Mouse (Mus musculus) forebrain, embryonic 16.5 days (tissue): Measurements from ENCODE around the gene Sema4f. TPM values are rescaled to one million over a fixed set of nuclear protein-coding genes. Genes with fewer than 3 reads are reported as not detected.

Experiments
- ATAC-seq: fragments of 200-750 bp; cut with Nextera tagmentation; 2 replicates; pipeline ENCODE4 v1.8.0; 2017; ENCODE audit warnings: mild to moderate bottlenecking, moderate library complexity
- H3K27ac ChIP-seq: fragments of 300-500 bp; sonication (generic); 2 replicates; pipeline ENCODE4 v1.5.1; 2014; ENCODE audit warnings: low read length, control low read depth
- H3K27me3 ChIP-seq: fragments of 300-500 bp; sonication (generic); replicated peaks from 2 replicates; pipeline ENCODE4 v1.6.1; 2014; ENCODE audit warnings: low read length; ENCODE audit not compliant: control insufficient read depth, insufficient read depth
- H3K36me3 ChIP-seq: fragments of 300-500 bp; sonication (generic); 2 replicates; pipeline ENCODE4 v1.6.1; 2014; ENCODE audit not compliant: control insufficient read depth, insufficient read depth
- H3K4me1 ChIP-seq: fragments of 300-500 bp; sonication (generic); replicated peaks from 2 replicates; pipeline ENCODE4 v1.6.1; 2014; ENCODE audit warnings: low read length; ENCODE audit not compliant: control insufficient read depth, insufficient read depth
- H3K4me2 ChIP-seq: fragments of 300-500 bp; sonication (generic); 2 replicates; pipeline ENCODE4 v1.6.1; 2014; ENCODE audit warnings: mild to moderate bottlenecking, low read length, control low read depth
- H3K4me3 ChIP-seq: fragments of 300-500 bp; sonication (generic); replicated peaks from 2 replicates; pipeline ENCODE4 v1.5.1; 2014; ENCODE audit warnings: mild to moderate bottlenecking, low read length, control low read depth
- H3K9ac ChIP-seq: fragments of 300-500 bp; sonication (generic); replicated peaks from 2 replicates; pipeline ENCODE4 v1.6.1; 2014; ENCODE audit warnings: low read depth, low read length, control low read depth
- H3K9me3 ChIP-seq: fragments of 300-500 bp; sonication (generic); 2 replicates; pipeline ENCODE4 v1.6.1; 2016; ENCODE audit warnings: low read length; ENCODE audit not compliant: control insufficient read depth
- WGBS: fragments of 180-500 bp; shearing (Covaris S2); extraction: QIAGEN DNeasy Blood & Tissue Kit; methylation state at CpG from one replicate; pipeline ENCODE4 v1.1.7; 2014; 5-methylcytosine and 5-hydroxymethylcytosine counted together
- polyA plus RNA-seq: library from polyadenylated mRNA; unstranded; fragments of >200 nt; fragmentation: Nextera tagmentation; extraction: Ambion mirVana; gene quantifications from 2 replicates; pipeline ENCODE4 v1.2.1, GENCODE M21; 2015

The Sema4f gene
- polyA plus RNA-seq, 1 experiment from 2014 or later = 18.7 TPM

- Histone ChIP-seq H3K4me3 (no peak overlapping the region), H3K9me3 (no peaks in the 10 kb centered on the region), H3K9ac (no peak overlapping the region), H3K27ac (no peak overlapping the region), H3K27me3 (peaks cover 4% of the 10 kb centered on the region; the same call in 1 of the 2 replicates), H3K36me3 (no peaks in the 10 kb centered on the region), H3K4me2 (no peak overlapping the region), H3K4me1 (peaks cover 6% of the 10 kb centered on the region; the same call in 1 of the 2 replicates)
- 80% methylated on average over 3 of the region's 3 CpGs for WGBS
- no peak for ATAC-seq
These were observed 1.2 kb upstream of the Sema4f start for GRCm38 (mm10) chr6:82940765-82941164.

GRCm38 (mm10) chr6:82934616-82935230, 4.8 kb downstream of the Sema4f start:
- ATAC-seq = no peak
- H3K9ac ChIP-seq = no peak overlapping the region
- no peaks in the 10 kb centered on the region for H3K27me3 ChIP-seq
- no peaks in the 10 kb centered on the region for H3K9me3 ChIP-seq
- 98% methylated on average over 3 of the region's 3 CpGs for WGBS
- H3K27ac ChIP-seq = no peak overlapping the region
- H3K4me1 ChIP-seq = peaks cover 6% of the 10 kb centered on the region; the same call in 1 of the 2 replicates
- no peak overlapping the region for H3K4me3 ChIP-seq
- H3K36me3 ChIP-seq = peaks cover 5% of the 10 kb centered on the region
- H3K4me2 ChIP-seq = no peak overlapping the region

- H3K9ac ChIP-seq = no peak overlapping the region
- H3K27ac ChIP-seq = no peak overlapping the region
- H3K4me1 ChIP-seq = no peaks in the 10 kb centered on the region
- no peaks in the 10 kb centered on the region for H3K27me3 ChIP-seq
- ATAC-seq = no peak
- WGBS = 83% methylated on average over 5 of the region's 5 CpGs
- peaks cover 5% of the 10 kb centered on the region for H3K36me3 ChIP-seq
- H3K4me3 ChIP-seq = no peak overlapping the region
- H3K4me2 ChIP-seq = no peak overlapping the region
- no peaks in the 10 kb centered on the region for H3K9me3 ChIP-seq
These were observed 12.0 kb downstream of the Sema4f start for GRCm38 (mm10) chr6:82927617-82928016.

- Histone ChIP-seq H3K27ac (no peak overlapping the region), H3K9ac (no peak overlapping the region), H3K36me3 (peaks cover 3% of the 10 kb centered on the region; the same call in 1 of the 2 replicates), H3K27me3 (no peaks in the 10 kb centered on the region), H3K4me2 (no peak overlapping the region), H3K4me3 (no peak overlapping the region), H3K4me1 (no peaks in the 10 kb centered on the region), H3K9me3 (no peaks in the 10 kb centered on the region)
- ATAC-seq = peak; percentile 55; the same call in 1 of the 2 replicates
- WGBS = 61% methylated on average over 7 of the region's 7 CpGs
These were observed 13.0 kb downstream of the Sema4f start for GRCm38 (mm10) chr6:82926528-82926927.

- ATAC-seq = no peak
- Histone ChIP-seq H3K4me1 (no peaks in the 10 kb centered on the region), H3K9ac (no peak overlapping the region), H3K4me2 (no peak overlapping the region), H3K9me3 (no peaks in the 10 kb centered on the region), H3K36me3 (no peaks in the 10 kb centered on the region), H3K27ac (no peak overlapping the region), H3K27me3 (no peaks in the 10 kb centered on the region), H3K4me3 (no peak overlapping the region)
- 80% methylated on average over 10 of the region's 10 CpGs for WGBS
These were observed 13.5 kb downstream of the Sema4f start for GRCm38 (mm10) chr6:82926106-82926505.

GRCm38 (mm10) chr6:82925005-82925404, 14.6 kb downstream of the Sema4f start:
- Histone ChIP-seq H3K27ac (no peak overlapping the region), H3K4me2 (no peak overlapping the region), H3K27me3 (no peaks in the 10 kb centered on the region), H3K9ac (no peak overlapping the region), H3K4me3 (no peak overlapping the region), H3K9me3 (no peaks in the 10 kb centered on the region), H3K36me3 (no peaks in the 10 kb centered on the region), H3K4me1 (no peaks in the 10 kb centered on the region)
- 61% methylated on average over 3 of the region's 3 CpGs for WGBS
- ATAC-seq = no peak

- H3K4me1 ChIP-seq = peaks cover 2% of the 10 kb centered on the region; the same call in 1 of the 2 replicates
- H3K27ac ChIP-seq = no peak overlapping the region
- H3K36me3 ChIP-seq = 0 out of 2 replicates have a peak, but pooled peaks cover 2% of the 10 kb centered on the region
- no peak overlapping the region for H3K4me3 ChIP-seq
- H3K4me2 ChIP-seq = no peak overlapping the region
- H3K9ac ChIP-seq = no peak overlapping the region
- H3K9me3 ChIP-seq = no peaks in the 10 kb centered on the region
- no peaks in the 10 kb centered on the region for H3K27me3 ChIP-seq
- 82% methylated on average over 9 of the region's 9 CpGs for WGBS
- ATAC-seq = no peak
These were observed 17.9 kb downstream of the Sema4f start for GRCm38 (mm10) chr6:82921426-82922224.

- H3K36me3 ChIP-seq = 0 out of 2 replicates have a peak, but pooled peaks cover 2% of the 10 kb centered on the region
- no peaks in the 10 kb centered on the region for H3K9me3 ChIP-seq
- H3K27ac ChIP-seq = no peak overlapping the region
- no peak overlapping the region for H3K4me3 ChIP-seq
- H3K9ac ChIP-seq = no peak overlapping the region
- no peaks in the 10 kb centered on the region for H3K27me3 ChIP-seq
- H3K4me2 ChIP-seq = no peak overlapping the region
- 63% methylated on average over 8 of the region's 8 CpGs for WGBS
- peaks cover 2% of the 10 kb centered on the region; the same call in 1 of the 2 replicates for H3K4me1 ChIP-seq
- no peak for ATAC-seq
These were observed 20.0 kb downstream of the Sema4f start for GRCm38 (mm10) chr6:82919520-82919919.

GRCm38 (mm10) chr6:82918371-82918770, 21.2 kb downstream of the Sema4f start:
- ATAC-seq = no peak
- no peak overlapping the region for H3K9ac ChIP-seq
- WGBS = 87% methylated on average over 14 of the region's 14 CpGs

More at GRCm38 (mm10) chr6:82918371-82918770, 21.2 kb downstream of the Sema4f start:
- Histone ChIP-seq H3K4me2 (no peak overlapping the region), H3K4me3 (no peak overlapping the region), H3K4me1 (peaks cover 2% of the 10 kb centered on the region; the same call in 1 of the 2 replicates), H3K9me3 (no peaks in the 10 kb centered on the region), H3K27me3 (no peaks in the 10 kb centered on the region), H3K27ac (no peak overlapping the region), H3K36me3 (0 out of 2 replicates have a peak, but pooled peaks cover 2% of the 10 kb centered on the region)
